Mouse (Mus musculus): ENCODE measurements at regions not wholly inside any gene's neighbourhood (a gene's known extent, or its start where the extent isn't known, plus 50 kb on each side); places are given as distances from the start of the nearest gene placed in this dataset.

- TF ChIP-seq POLR2A (IDR thresholded peaks at IDR 0.05; ENCODE audit: insufficient read length, low read depth) (no peak), MYOG (IDR thresholded peaks at IDR 0.05; ENCODE audit: control insufficient read depth in 1 of 3, insufficient read depth in 1 of 3, insufficient read length in 2 of 3, low read depth in 2 of 3) (no peak), CEBPB (IDR thresholded peaks at IDR 0.05; ENCODE audit: insufficient read depth, poor library complexity, severe bottlenecking) (no peak), E2F4 (IDR thresholded peaks at IDR 0.05; ENCODE audit: insufficient read depth) (no peak), TCF3 (IDR thresholded peaks at IDR 0.05; ENCODE audit: insufficient read length, low read depth) (no peak), TCF12 (IDR thresholded peaks at IDR 0.05; ENCODE audit: insufficient read depth, poor library complexity, severe bottlenecking) (no peak), MAX (IDR thresholded peaks at IDR 0.05; ENCODE audit: low read depth) (no peak), MYOD1 (IDR thresholded peaks at IDR 0.05; ENCODE audit: control insufficient read depth in 1 of 3, insufficient read length in 2 of 3, low read depth in 2 of 3) (no peak), USF1 (IDR thresholded peaks at IDR 0.05; ENCODE audit: low read depth) (no peak)
These were observed 118.7 kb upstream of the Prok2 start for GRCm38 (mm10) chr6:99844775-99845507.
